Mouse (Mus musculus) kidney, embryonic 15.5 days (tissue): ENCODE measurements around the gene Hibadh. TPM values are rescaled to one million over a fixed set of nuclear protein-coding genes. Genes with fewer than 3 reads are reported as not detected.

Experiments
- ATAC-seq: fragments of 200-750 bp; cut with Nextera tagmentation; replicated peaks from 2 replicates; pipeline ENCODE4 v1.8.0; 2017; ENCODE audit warnings: moderate TSS enrichment; ENCODE audit not compliant: low FRiP score
- H3K27ac ChIP-seq: fragments of 300-500 bp; sonication (generic); 2 replicates; pipeline ENCODE4 v1.5.1; 2015; ENCODE audit warnings: mild to moderate bottlenecking, inconsistent platforms
- H3K27me3 ChIP-seq: fragments of 300-500 bp; sonication (generic); 2 replicates; pipeline ENCODE4 v1.6.1; 2015; ENCODE audit warnings: inconsistent platforms
- H3K36me3 ChIP-seq: fragments of 300-500 bp; sonication (generic); 2 replicates; pipeline ENCODE4 v1.6.1; 2015; ENCODE audit warnings: inconsistent platforms
- H3K4me1 ChIP-seq: fragments of 300-500 bp; sonication (generic); 2 replicates; pipeline ENCODE4 v1.6.1; 2015; ENCODE audit warnings: inconsistent platforms
- H3K4me2 ChIP-seq: fragments of 300-500 bp; sonication (generic); 2 replicates; pipeline ENCODE4 v1.6.1; 2015; ENCODE audit warnings: moderate library complexity, mild to moderate bottlenecking, inconsistent platforms
- H3K4me3 ChIP-seq: fragments of 300-500 bp; sonication (generic); replicated peaks from 2 replicates; pipeline ENCODE4 v1.5.1; 2015; ENCODE audit warnings: mild to moderate bottlenecking, inconsistent platforms
- H3K9ac ChIP-seq: fragments of 300-500 bp; sonication (generic); 2 replicates; pipeline ENCODE4 v1.6.1; 2015; ENCODE audit warnings: mild to moderate bottlenecking, inconsistent platforms
- H3K9me3 ChIP-seq: fragments of 300-500 bp; sonication (generic); replicated peaks from 2 replicates; pipeline ENCODE4 v1.6.1; 2016; ENCODE audit warnings: inconsistent platforms
- WGBS: fragments of 180-500 bp; shearing (Covaris S2); methylation state at CpG from one replicate; pipeline ENCODE4 v1.1.7; 2015; ENCODE audit warnings: mixed read lengths; 5-methylcytosine and 5-hydroxymethylcytosine counted together
- polyA plus RNA-seq: library from polyadenylated mRNA; unstranded; fragments of >200 nt; fragmentation: Nextera tagmentation; extraction: Ambion mirVana; gene quantifications from 2 replicates; pipeline ENCODE4 v1.2.1, GENCODE M21; 2015

The Hibadh gene
- polyA plus RNA-seq, 1 experiment from 2014 or later, result 132 TPM

DNA sequence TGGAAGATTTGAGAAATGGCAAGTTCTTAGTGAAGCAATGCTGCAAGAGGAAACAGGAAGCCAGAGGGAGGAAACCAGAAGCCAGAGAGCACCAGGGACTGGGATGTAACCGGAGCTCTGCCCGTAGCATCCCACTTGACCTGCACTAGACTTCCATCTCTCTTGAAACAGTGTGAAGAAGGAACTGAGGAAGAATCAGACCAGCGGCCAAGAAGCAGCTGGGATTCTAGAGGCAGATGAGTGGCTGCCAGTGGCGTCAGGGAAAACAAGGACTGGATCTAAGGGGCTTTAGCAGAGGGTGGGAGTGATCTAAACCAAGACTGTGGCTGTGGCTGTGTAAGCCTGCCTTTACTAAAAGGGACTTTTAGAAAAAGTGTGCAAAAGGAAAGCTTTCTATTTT lies 95.8 kb downstream of the Hibadh start:
- Histone ChIP-seq H3K4me1 (peaks cover 4% of the 10 kb centered on the region; the same call in 1 of the 2 replicates), H3K36me3 (peaks cover 34% of the 10 kb centered on the region), H3K4me3 (no peak overlapping the region), H3K27ac (no peak overlapping the region), H3K4me2 (no peak overlapping the region), H3K9me3 (no peaks in the 10 kb centered on the region), H3K9ac (no peak overlapping the region), H3K27me3 (no peaks in the 10 kb centered on the region)
- WGBS, result 34% methylated on average over 4 of the region's 4 CpGs
- no peak for ATAC-seq

DNA sequence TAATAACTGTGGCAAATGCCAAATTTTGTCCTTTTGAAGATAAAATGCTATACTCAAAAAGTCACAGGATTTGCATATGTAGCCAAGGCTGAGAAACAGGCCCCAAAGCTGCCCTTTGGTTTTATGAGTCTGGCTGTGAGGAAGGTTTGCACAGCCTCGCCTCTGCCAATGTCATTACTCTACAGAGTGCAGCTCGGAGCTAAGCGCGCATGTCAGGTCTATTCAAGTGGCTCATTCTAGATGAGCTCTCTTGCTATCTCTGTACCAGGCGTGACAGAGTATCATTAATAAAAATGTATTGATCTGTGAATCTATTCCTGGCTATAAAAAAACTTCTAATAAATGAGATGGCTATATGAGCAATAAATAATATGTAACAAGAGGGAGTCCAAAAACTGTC lies 97.7 kb downstream of the Hibadh start:
- Histone ChIP-seq H3K27me3 (no peaks in the 10 kb centered on the region), H3K4me2 (no peak overlapping the region), H3K4me3 (no peak overlapping the region), H3K27ac (no peak overlapping the region), H3K9ac (no peak overlapping the region), H3K36me3 (peaks cover 30% of the 10 kb centered on the region), H3K4me1 (peaks cover 4% of the 10 kb centered on the region; the same call in 1 of the 2 replicates), H3K9me3 (peaks cover 4% of the 10 kb centered on the region; the same call in 1 of the 2 replicates)
- no peak for ATAC-seq
- 74% methylated on average over 5 of the region's 5 CpGs for WGBS

DNA sequence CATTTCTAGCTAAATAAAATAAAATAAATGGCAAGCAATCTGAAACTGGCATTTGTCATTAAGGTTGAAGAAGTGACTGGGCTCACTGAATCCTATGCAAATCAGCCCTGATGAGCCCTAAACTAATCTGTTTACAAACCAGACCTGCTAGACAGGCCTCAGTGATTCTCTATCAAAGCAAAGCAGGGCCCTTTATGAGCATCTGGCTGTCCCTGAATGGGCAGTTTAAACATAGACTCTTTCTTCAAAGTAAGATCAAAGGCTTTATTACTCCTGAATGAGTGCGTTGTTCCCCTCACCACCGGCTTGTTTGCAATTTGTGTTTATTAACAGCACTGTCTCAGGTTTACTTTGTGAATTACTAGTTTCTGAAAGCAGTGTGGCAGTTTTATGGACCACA lies 100.3 kb downstream of the Hibadh start:
- H3K9me3 ChIP-seq, result peaks cover 11% of the 10 kb centered on the region; the same call in 1 of the 2 replicates
- 15% methylated on average over 2 of the region's 2 CpGs for WGBS
- H3K9ac ChIP-seq, result no peak overlapping the region
- peaks cover 4% of the 10 kb centered on the region; the same call in 1 of the 2 replicates for H3K4me1 ChIP-seq
- H3K27ac ChIP-seq, result no peak overlapping the region
- no peak overlapping the region for H3K4me2 ChIP-seq
- ATAC-seq, result no peak
- H3K36me3 ChIP-seq, result peaks cover 17% of the 10 kb centered on the region
- no peaks in the 10 kb centered on the region for H3K27me3 ChIP-seq
- no peak overlapping the region for H3K4me3 ChIP-seq

DNA sequence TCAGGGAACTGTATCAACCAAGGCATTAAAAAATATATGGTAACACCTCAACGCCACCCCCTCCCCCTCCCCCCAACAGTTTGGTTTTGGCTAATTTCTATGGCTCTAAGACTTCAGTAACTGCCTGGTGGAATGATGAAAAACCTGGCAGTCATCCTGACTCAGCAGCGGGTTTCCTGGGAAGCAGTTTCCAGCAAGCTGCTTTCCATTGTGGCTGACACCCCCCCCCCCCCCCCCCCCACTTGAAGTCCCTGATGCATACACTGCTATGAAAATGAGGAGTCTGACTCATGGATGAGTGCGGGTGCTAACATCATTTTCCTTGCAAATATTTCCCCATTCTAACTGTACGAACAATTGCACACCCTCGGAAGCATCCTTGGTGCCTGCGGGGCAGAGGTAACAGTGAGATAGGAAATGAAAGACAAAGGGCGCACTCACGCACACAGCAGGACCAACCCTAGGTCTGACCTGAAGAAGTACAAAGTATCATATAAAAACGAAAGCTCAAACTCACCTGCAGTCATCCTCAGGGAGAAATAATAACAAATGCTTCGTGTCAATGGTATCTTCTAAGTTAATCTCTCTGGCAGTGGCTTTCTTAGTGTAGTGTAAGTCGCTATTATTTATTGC lies 105.0 kb downstream of the Hibadh start:
- Histone ChIP-seq H3K4me2 (no peak overlapping the region), H3K27me3 (no peaks in the 10 kb centered on the region), H3K9ac (no peak overlapping the region), H3K4me1 (peaks cover 6% of the 10 kb centered on the region; the same call in 1 of the 2 replicates), H3K27ac (no peak overlapping the region), H3K9me3 (peaks cover 11% of the 10 kb centered on the region; the same call in 1 of the 2 replicates), H3K36me3 (peaks cover 15% of the 10 kb centered on the region), H3K4me3 (no peak overlapping the region)
- 56% methylated on average over 11 of the region's 11 CpGs for WGBS
- ATAC-seq, result no peak

DNA sequence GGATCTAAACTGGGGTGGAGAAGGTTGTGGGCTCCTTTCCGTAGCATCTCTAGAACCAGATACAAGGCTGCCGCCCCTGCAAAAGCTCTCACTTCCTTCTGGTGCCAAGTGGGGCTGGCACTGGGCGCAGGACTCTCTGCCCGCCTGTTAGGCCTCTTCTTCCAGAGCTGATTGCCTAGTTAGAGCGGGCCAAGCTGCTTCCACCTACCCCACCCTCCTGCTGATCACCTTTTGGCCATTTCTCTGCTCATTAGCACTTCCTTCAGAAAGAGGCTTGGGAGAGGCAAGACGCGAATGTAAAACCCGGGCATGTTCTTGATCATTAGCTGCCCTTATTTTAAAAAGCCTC lies 108.1 kb downstream of the Hibadh start:
- H3K36me3 ChIP-seq, result peaks cover 8% of the 10 kb centered on the region
- 73% methylated on average over 8 of the region's 8 CpGs for WGBS
- H3K4me2 ChIP-seq, result no peak overlapping the region
- no peaks in the 10 kb centered on the region for H3K27me3 ChIP-seq
- ATAC-seq, result no peak
- no peak overlapping the region for H3K4me3 ChIP-seq
- H3K9me3 ChIP-seq, result peaks cover 5% of the 10 kb centered on the region; the same call in 1 of the 2 replicates
- no peak overlapping the region for H3K27ac ChIP-seq
- no peak overlapping the region for H3K9ac ChIP-seq
- H3K4me1 ChIP-seq, result 0 out of 2 replicates have a peak, but pooled peaks cover 3% of the 10 kb centered on the region

DNA sequence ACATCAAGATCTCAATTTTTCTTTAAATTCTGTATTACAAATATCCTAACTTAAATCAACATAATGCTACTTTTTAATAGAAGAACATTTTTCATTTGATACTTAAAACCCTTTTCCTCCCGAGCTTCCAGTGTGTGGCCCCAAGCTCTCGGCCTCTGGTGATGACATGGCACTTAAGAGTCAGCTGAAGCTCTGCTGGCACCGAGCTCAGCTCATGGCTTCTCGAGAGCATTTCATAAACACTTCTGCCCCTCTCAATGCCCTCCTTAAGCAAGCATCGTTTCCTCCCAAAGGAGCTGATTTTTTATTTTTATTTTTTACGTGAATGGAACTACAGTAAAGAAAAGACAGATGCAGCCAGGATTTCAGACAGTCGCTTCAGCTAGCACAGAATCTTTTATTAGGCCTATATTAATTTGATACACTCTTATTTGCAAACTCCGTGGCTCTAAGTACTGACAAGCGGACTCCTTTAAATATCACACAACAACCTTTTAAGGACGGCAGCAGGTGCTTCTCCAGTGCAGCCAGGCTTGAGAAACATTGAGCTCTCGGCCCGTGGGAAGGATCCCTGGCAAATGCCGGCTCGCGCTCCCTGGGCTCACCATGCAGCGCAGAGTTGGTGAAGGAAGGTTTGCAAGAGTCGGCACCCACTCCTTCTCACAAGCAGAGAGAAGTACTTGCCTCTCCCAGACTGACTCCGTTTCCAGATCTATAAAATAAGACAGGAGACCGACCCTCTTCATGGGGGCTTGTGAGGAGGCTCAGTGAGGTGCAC lies 108.6 kb downstream of the Hibadh start:
- Histone ChIP-seq H3K27ac (no peak overlapping the region), H3K9me3 (no peaks in the 10 kb centered on the region; the same call in 1 of the 2 replicates), H3K36me3 (peaks cover 2% of the 10 kb centered on the region; the same call in 1 of the 2 replicates), H3K4me1 (0 out of 2 replicates have a peak, but pooled peaks cover 3% of the 10 kb centered on the region), H3K9ac (no peak overlapping the region), H3K27me3 (no peaks in the 10 kb centered on the region), H3K4me3 (no peak overlapping the region), H3K4me2 (no peak overlapping the region)
- ATAC-seq, result no peak
- WGBS, result 82% methylated on average over 19 of the region's 19 CpGs

DNA sequence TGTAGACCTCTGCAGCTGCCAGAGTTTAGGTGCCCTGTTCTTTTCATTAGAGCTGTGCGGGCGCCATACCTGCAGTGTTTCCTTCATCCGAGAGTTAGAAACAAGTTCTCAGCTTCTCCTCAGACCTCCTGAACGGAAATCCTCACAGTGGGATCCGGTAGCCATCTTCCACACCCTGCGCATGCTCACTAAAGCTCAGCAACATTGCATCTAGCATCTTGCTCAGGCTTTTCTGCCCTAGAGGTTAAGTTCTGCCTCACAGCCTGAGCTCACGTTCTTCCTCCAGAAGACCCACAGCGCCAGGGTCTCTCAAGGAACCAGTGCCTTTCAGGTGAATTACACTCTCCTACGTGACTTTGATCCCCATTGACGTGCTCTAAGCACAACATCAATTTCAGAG lies 109.3 kb downstream of the Hibadh start:
- no peaks in the 10 kb centered on the region for H3K9me3 ChIP-seq
- H3K36me3 ChIP-seq, result no peaks in the 10 kb centered on the region
- no peak overlapping the region for H3K9ac ChIP-seq
- H3K4me3 ChIP-seq, result no peak overlapping the region
- no peak overlapping the region for H3K4me2 ChIP-seq
- ATAC-seq, result no peak
- H3K27me3 ChIP-seq, result no peaks in the 10 kb centered on the region
- 90% methylated on average over 10 of the region's 10 CpGs for WGBS
- 0 out of 2 replicates have a peak, but pooled peaks cover 3% of the 10 kb centered on the region for H3K4me1 ChIP-seq
- H3K27ac ChIP-seq, result no peak overlapping the region

DNA sequence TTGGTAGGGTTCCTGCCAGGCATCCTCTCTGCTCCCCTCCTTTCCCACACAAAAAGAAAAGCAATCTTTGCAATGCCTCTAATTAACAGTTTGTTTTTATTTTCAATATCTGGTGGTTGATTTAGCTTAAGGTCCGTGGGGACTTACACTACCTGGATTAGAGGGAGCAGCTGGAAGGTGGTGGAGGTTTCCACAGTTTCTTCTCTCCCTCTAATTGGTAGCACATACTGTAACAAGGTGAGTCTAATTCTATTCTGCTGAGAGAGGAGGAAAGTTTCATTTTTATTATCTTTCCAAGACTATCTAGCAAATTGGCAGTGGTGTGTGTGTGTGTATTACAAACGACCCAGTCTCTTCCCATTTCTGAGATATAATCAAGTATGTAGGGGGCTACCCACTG lies 116.0 kb downstream of the Hibadh start:
- Histone ChIP-seq H3K27ac (no peak overlapping the region), H3K27me3 (0 out of 2 replicates have a peak, but pooled peaks cover 3% of the 10 kb centered on the region), H3K36me3 (no peaks in the 10 kb centered on the region), H3K4me2 (no peak overlapping the region), H3K9me3 (no peaks in the 10 kb centered on the region), H3K4me1 (no peaks in the 10 kb centered on the region; the same call in 1 of the 2 replicates), H3K9ac (no peak overlapping the region), H3K4me3 (no peak overlapping the region)
- WGBS, result 61% methylated on average over 2 of the region's 2 CpGs
- no peak for ATAC-seq

DNA sequence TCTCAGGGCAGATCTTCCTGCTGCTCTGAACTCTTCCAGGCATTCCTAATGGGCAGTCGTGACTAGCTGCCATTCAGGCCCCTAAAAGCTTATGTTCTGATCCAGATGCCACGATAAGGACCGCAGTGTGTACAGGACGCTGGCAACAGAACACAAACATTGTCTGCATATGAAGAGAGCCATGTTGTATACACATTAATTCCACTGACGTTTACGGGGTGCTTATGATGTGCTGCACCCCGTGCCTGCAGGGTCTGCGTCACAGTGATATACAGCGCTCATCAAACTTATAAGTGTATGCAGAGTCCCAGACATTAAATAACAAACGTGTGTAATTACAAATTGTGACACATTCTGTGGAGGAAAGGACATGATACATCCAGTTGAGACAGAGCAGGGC lies 121.5 kb downstream of the Hibadh start:
- Histone ChIP-seq H3K27ac (no peak overlapping the region), H3K27me3 (0 out of 2 replicates have a peak, but pooled peaks cover under 1% of the 10 kb centered on the region), H3K4me2 (no peak overlapping the region), H3K9me3 (no peaks in the 10 kb centered on the region), H3K4me3 (no peak overlapping the region), H3K4me1 (no peaks in the 10 kb centered on the region; the same call in 1 of the 2 replicates), H3K36me3 (no peaks in the 10 kb centered on the region), H3K9ac (no peak overlapping the region)
- ATAC-seq, result no peak
- WGBS, result 75% methylated on average over 10 of the region's 10 CpGs

DNA sequence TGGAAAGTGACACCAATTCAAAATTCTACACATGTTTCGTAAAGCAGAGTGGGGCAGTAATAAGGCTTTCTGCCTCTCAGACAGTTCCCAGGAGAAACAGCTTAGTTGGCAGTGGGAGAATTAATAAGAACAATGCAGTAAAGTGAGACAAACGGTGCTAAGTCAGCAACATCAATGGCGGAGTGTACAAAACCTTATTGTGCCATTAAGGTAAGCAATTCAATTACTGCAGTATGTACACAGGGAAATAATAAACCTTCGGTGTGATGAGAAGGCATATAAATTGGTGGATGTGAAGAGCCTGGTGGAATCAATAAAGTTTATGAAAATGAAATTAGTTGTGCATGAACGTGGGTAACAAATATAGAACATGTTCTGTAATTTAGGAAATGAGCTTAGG lies 122.9 kb downstream of the Hibadh start:
- no peaks in the 10 kb centered on the region for H3K27me3 ChIP-seq
- H3K36me3 ChIP-seq, result no peaks in the 10 kb centered on the region
- H3K27ac ChIP-seq, result no peak overlapping the region
- H3K9ac ChIP-seq, result no peak overlapping the region
- H3K4me1 ChIP-seq, result no peaks in the 10 kb centered on the region
- ATAC-seq, result no peak
- WGBS, result 82% methylated on average over 5 of the region's 5 CpGs
- no peak overlapping the region for H3K4me2 ChIP-seq
- no peaks in the 10 kb centered on the region for H3K9me3 ChIP-seq
- no peak overlapping the region for H3K4me3 ChIP-seq

DNA sequence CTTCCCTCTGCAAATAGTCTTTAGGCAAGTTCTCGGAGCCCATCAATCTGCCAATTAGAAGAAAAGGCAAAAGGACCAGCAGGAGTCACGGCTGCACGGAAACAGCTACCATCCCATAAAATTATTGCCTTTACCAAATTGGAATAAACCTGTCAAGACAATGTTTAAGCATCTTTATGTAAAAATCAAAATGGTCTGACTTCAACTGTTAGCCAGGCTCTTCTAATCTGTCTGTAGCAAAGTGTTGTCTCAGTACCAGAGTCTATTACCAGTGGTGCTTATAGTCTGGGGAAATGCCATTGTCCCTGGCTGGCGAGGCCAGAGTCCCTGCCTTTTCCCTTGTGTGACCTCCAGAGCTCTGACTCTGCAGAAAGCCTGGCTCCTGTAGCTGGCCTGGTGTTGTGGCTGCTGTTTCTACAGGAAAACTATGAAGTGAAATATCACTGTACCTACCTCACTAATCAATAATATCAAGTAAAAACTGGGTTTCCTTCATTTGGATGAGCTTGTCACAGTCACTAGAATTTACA lies 126.2 kb downstream of the Hibadh start:
- no peak overlapping the region for H3K9ac ChIP-seq
- no peaks in the 10 kb centered on the region for H3K4me1 ChIP-seq
- 11% methylated on average over 4 of the region's 4 CpGs for WGBS
- no peaks in the 10 kb centered on the region for H3K36me3 ChIP-seq
- no peak overlapping the region for H3K4me2 ChIP-seq
- 0 out of 2 replicates have a peak, but pooled peaks cover 3% of the 10 kb centered on the region for H3K27me3 ChIP-seq
- no peak overlapping the region for H3K27ac ChIP-seq
- no peak overlapping the region for H3K4me3 ChIP-seq
- ATAC-seq, result no peak
- no peaks in the 10 kb centered on the region for H3K9me3 ChIP-seq

DNA sequence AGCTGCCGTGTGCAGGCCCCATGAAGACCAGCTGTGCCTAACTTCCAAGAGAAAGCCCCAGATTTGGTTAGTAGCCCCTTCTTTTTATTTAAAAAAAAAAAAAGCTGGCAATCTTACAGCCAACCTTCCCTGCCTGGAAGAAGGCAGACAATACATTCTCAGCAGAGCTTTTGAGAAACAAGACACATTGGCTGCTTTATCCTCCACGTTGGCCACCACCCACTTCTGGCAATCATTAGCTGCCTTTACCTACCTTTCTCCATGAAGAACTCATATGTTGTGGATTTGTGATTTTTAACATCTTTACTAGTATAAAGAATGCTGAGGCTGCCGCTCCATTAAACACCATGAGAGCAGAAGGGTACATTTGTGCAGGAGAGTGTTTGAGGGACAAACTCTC lies 131.4 kb downstream of the Hibadh start:
- Histone ChIP-seq H3K27ac (no peak overlapping the region), H3K4me3 (no peak overlapping the region), H3K4me2 (no peak overlapping the region), H3K36me3 (no peaks in the 10 kb centered on the region), H3K4me1 (no peaks in the 10 kb centered on the region), H3K27me3 (0 out of 2 replicates have a peak, but pooled peaks cover 3% of the 10 kb centered on the region), H3K9ac (no peak overlapping the region), H3K9me3 (no peaks in the 10 kb centered on the region)
- ATAC-seq, result no peak
- 87% methylated on average over 3 of the region's 3 CpGs for WGBS
